Mouse (Mus musculus) right cerebral cortex, postnatal 4 days (tissue): ENCODE measurements around the gene Mroh3.
A peak's percentile ranks its signal among the peaks of the same experiment; 100 is the strongest.

ENCODE experiments used
- DNase-seq: peaks from one replicate; pipeline ENCODE4 v3.0.0-alpha.2; 2022

The Mroh3 gene

DNA sequence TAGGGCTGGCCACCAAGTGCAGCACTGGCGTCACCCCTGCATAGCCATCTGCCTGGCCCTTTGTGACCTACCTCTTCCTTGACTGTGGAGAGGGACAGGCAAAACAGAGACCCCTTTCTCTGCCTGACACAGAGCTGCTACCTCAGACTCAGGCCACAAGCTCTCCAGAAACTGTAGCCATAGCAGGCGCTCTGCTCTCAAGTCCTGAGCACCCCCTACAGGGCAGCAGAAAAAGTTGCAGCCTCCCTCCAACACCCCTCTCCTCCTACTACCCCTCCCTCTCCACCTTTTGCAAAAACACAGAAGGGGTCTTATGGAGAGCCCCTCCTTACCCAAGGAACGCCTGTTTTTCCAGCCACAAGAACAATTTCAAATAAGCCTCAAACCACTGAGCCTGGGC lies at the start of gene Mroh3:
Gene Mroh3, minus strand, starts transcription at position 26 of the 400 bp plus-strand sequence.
- DNase-seq = peak; percentile 39

- no peak for DNase-seq
Observed at GRCm38 (mm10) chr1:136260635-136261238, 48.1 kb upstream of the Mroh3 start, which contains the start of gene Gpr25. TSS of gene Gpr25 (minus strand) at chr1:136260873.

- peak; percentile 81 for DNase-seq
Observed at GRCm38 (mm10) chr1:136259893-136260634, 47.4 kb upstream of the Mroh3 start.

GRCm38 (mm10) chr1:136259543-136259892 lies 46.9 kb upstream of the Mroh3 start:
- DNase-seq = no peak

DNA sequence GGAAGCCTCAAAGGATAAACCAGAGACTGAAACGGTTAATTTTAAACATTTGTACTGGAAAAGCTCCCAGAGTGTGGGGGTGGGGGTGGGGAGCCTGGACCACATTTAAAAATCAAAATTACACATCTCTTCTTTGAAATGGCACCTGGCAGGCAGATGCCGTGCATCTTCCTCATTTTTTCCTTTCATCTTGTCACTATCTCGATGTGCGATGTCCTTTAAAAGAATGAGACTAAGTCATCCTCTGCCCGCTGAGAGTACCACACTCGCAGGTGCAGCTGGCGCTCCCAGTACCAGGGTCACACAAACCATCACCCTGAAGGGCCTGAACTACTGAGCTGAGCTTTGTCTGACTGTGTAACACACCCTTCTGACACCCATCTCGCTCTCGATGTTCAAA lies 45.9 kb upstream of the Mroh3 start:
- no peak for DNase-seq

GRCm38 (mm10) chr1:136255657-136256056 lies 43.0 kb upstream of the Mroh3 start:
- no peak for DNase-seq

- no peak for DNase-seq
Observed at GRCm38 (mm10) chr1:136255174-136255573, 42.5 kb upstream of the Mroh3 start.

GRCm38 (mm10) chr1:136254503-136255065 lies 42.0 kb upstream of the Mroh3 start:
- DNase-seq = no peak

GRCm38 (mm10) chr1:136253472-136253871 lies 40.8 kb upstream of the Mroh3 start:
- DNase-seq = no peak

- no peak for DNase-seq
Observed at GRCm38 (mm10) chr1:136249662-136250061, 37.0 kb upstream of the Mroh3 start.

- no peak for DNase-seq
Observed at GRCm38 (mm10) chr1:136247393-136247792, 34.8 kb upstream of the Mroh3 start.

DNA sequence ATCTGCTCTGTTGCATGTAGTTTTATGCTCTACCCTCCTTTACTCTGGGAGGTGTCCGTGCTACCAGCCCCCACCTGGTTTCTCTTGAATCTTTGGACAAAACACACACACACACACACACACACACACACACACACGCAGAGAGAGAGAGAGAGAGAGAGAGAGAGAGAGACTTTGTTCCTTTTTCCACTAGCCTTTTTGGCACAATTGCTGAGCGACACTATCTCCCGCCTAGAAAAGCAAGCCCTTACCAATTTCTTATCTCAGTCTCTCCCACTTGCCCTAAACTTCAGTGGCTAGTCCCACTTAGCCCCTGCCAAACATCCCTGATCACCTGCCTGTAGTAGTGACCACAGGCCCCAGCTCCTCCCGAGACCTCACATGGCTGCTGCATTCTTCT lies 31.8 kb upstream of the Mroh3 start:
- DNase-seq = no peak

DNA sequence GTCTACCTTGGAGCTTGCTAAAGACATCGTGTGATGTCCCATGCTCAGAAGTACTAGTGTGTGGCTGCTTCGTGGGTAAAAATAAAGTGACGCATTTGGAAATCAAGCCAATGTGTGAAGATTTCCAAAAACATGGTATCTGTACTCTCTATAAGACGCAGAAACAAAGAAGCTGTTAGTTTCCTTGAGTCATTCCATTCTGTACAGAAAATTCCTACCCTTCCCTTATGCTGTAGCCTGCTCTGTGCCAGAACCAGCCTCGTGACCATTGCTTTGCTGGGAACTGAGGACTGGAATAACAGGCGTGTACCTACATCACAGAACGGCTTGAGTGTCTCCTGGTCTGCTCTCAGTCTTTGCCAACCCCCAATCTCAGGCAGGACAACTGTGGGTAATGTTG lies 29.2 kb upstream of the Mroh3 start:
- no peak for DNase-seq

DNA sequence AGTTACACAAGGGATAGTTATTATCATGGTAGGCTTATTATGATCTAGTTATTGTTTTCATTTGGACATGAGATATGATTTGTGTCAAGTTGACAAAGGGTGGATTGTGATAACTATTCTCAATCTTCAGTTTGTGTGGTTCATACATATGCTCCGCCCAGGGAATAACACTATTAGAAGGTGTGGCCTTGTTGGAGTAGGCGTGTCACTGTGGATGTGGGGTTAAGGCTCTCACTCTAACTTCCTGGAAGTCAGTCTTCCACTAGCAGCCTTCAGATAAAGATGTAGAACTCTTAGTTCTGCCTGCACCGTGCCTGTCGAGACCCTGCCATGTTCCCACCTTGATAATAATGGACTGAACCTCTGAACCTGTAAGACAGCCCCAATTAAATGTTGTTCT lies 25.9 kb upstream of the Mroh3 start:
- no peak for DNase-seq

- no peak for DNase-seq
Observed at GRCm38 (mm10) chr1:136234595-136235092, 22.0 kb upstream of the Mroh3 start.

GRCm38 (mm10) chr1:136233892-136234594 lies 21.4 kb upstream of the Mroh3 start, which contains the start of gene Inava:
TSS of gene Inava (minus strand) at chr1:136234264.
- DNase-seq = peak; percentile 66

DNA sequence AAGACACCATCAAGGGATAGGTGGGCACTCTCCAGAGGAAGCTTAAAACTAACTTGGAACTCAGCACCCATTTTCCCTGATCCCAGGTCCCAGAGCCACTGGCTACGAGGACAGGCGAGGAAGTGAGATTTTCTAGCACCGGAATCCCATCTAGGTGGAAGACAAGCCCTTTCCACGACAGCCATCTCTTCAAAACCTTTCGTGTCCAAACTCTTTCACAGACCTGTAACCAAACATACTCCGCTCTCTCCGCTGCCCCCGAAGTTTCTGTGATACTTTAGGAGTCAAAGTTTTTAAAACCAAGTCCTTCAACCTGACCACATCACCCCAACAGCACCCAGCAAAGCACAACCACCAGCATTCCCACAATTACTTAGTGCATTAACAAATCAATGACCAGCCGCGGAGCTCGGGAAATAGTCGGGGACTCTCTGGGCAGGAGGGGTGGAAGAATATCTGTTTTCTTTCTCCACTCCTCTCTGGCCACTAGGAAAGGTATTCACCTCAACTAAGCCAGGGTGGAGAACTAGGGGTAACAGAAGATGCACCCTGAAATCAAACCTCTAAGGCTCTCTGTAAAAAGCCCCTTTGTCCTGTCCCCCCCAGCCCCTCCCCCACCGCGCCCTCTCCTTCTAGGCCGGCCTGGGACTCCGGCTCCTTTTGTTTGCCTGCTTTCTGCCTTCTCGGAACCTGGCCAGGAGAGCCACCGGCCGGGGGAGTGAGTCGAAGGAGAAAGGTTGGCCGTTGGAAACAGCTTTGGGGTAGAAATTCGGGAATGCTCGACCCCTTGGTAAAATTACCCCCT lies 20.6 kb upstream of the Mroh3 start:
- DNase-seq = no peak

GRCm38 (mm10) chr1:136232285-136232926 lies 19.8 kb upstream of the Mroh3 start:
- DNase-seq = no peak

GRCm38 (mm10) chr1:136231596-136231995 lies 19.0 kb upstream of the Mroh3 start:
- no peak for DNase-seq

DNA sequence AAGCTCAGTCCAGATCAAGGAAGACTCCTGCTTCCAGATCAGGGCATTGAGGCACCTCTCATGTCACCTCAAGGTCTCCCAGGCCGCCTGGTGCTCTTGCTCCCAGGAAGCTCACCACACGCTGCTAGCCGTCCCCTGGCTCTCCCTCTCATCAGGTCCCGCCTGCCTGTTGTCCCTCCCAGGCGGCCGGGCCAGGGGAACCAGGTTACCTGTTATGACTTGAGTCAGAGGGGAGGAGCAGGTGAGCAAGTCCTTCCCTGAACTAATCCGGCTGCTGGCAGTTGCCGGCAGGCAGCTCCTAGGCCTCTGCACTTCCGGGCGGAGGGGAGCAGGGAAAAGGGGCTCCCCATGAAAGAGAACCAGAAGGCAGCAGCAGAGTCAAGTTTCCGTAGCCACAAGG lies 17.6 kb upstream of the Mroh3 start:
- DNase-seq = no peak

GRCm38 (mm10) chr1:136229040-136229373 lies 16.4 kb upstream of the Mroh3 start:
- no peak for DNase-seq
